Comparison of ENCODE assay signal across 8 mouse cellular contexts in the genomic region with DNA sequence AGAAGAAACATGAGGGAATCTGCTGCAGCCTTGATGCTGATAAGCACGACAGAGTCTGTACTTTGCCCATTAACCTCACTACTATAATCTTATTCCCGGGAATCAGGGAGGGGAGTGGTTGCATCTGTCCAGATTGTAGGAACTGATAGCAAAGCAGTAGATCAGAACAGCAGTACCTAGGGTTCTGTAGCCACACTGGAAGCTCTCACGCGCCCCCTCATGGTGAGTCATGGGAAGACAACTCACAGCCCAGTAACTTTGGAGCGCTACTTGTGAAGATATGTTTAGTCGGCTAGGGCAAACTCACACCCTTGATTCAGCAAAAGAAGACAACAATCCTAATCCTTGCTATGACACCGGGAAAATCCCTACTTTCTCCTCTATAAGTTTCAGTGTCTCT. TPM values are rescaled to one million over a fixed set of nuclear protein-coding genes. Genes with fewer than 3 reads are reported as not detected.
DNase-seq lines count a peak whose midpoint lies in the region.

No protein-coding gene starts in this region.

- intact Hi-C loops in heart, postnatal 25 days (cut with DNase I): no loop called here

- DNase-seq in heart, adult 8-10 months (ENCODE audit: low spot score): peak; percentile 4
- no peak for DNase-seq in heart, postnatal 25 days (ENCODE audit: low spot score)
- peak; percentile 16 for DNase-seq in Muller cell, postnatal 12 days (ENCODE audit: inconsistent ontology term)
- DNase-seq in cerebellum, adult 9-11 months: peak; percentile 61
- peak; percentile 78 to 90 for DNase-seq in frontal cortex, postnatal 36 days (ENCODE audit: low spot score in 2 of 2)
- peak; percentile 62 for DNase-seq in layer of hippocampus, adult 9-10 months (ENCODE audit: low spot score)
- DNase-seq in lung, postnatal 4 days: peak; percentile 29 to 53
- peak; percentile 55 for DNase-seq in thymus, postnatal 4 days

RNA-seq across cellular contexts. Expression of a gene that starts 58.8 kb away (rescaled TPM):
- total RNA-seq in heart, adult 8-10 months (2022): under 1 TPM; 0.37 to 0.81 (median 0.57) TPM
- total RNA-seq in heart, postnatal 25 days (2021): under 1 TPM; 0.28 to 0.29 TPM
